Mouse (Mus musculus): ENCODE measurements around the gene Arl10.

DNA sequence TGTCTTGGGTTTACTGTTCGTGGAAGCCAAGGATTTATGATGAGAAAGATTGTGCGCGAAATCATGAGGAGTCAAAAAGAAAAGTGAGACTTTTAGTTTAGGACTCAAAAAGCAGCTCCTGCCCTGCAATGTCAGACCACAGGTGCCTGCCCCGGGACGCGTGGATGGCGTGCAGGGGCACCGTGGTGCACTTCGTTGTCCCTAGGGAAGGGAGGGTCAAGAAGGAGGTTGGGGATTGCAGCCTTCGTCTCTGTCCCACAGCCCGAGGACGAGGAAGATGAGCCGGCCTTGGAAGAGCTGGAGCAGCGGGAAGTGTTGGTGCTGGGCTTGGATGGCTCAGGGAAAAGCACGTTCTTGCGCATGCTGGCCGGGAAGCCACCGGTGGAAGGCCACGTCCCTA is 674 bp downstream of the Arl10 start:
- TF ChIP-seq GATA1 (IDR thresholded peaks at IDR 0.05; ENCODE audit: borderline replicate concordance, low read length) (no peak), FLI1 (IDR thresholded peaks at IDR 0.05; ENCODE audit: low read length) (no peak)

All from megakaryocyte, embryonic 14.5 days (primary cell).